Mouse (Mus musculus): ENCODE results near the gene Lrig2. TPM values are rescaled to one million over a fixed set of nuclear protein-coding genes. Genes with fewer than 3 reads are reported as not detected.
"Not testable (repeated sequence)": the region's sequence is repeated elsewhere in the genome, so short reads cannot be mapped to it uniquely, and the experiment has no call there.

The Lrig2 gene
- total RNA-seq, 4 experiments from 2014 or later, result 34.2 to 41.9 (median 36.4) TPM

- no peak for DNase-seq (ENCODE audit: low spot score in 2 of 2)
These were observed 79.1 kb downstream of the Lrig2 start for GRCm38 (mm10) chr3:104432651-104433050.

- no peak for DNase-seq (ENCODE audit: low spot score in 2 of 2)
These were observed 79.9 kb downstream of the Lrig2 start for GRCm38 (mm10) chr3:104431848-104432159.

GRCm38 (mm10) chr3:104431156-104431847 lies 80.4 kb downstream of the Lrig2 start:
- no peak for DNase-seq (ENCODE audit: low spot score in 2 of 2)

GRCm38 (mm10) chr3:104427354-104427753 lies 84.4 kb downstream of the Lrig2 start:
- DNase-seq (ENCODE audit: low spot score in 2 of 2), result not testable (repeated sequence)

GRCm38 (mm10) chr3:104424346-104424745 lies 87.4 kb downstream of the Lrig2 start:
- DNase-seq (ENCODE audit: low spot score in 2 of 2), result no peak

GRCm38 (mm10) chr3:104420929-104421328 lies 90.8 kb downstream of the Lrig2 start:
- no peak for DNase-seq (ENCODE audit: low spot score in 2 of 2)

- no peak for DNase-seq (ENCODE audit: low spot score in 2 of 2)
These were observed 91.7 kb downstream of the Lrig2 start for GRCm38 (mm10) chr3:104419990-104420389.

GRCm38 (mm10) chr3:104416806-104417205 lies 94.9 kb downstream of the Lrig2 start:
- no peak for DNase-seq (ENCODE audit: low spot score in 2 of 2)

- no peak for DNase-seq (ENCODE audit: low spot score in 2 of 2)
These were observed 99.2 kb downstream of the Lrig2 start for GRCm38 (mm10) chr3:104412482-104412881.

- DNase-seq (ENCODE audit: low spot score in 2 of 2), result no peak
These were observed 104.2 kb downstream of the Lrig2 start for GRCm38 (mm10) chr3:104407506-104407905.

- no peak for DNase-seq (ENCODE audit: low spot score in 2 of 2)
These were observed 108.1 kb downstream of the Lrig2 start for GRCm38 (mm10) chr3:104403582-104403981.

GRCm38 (mm10) chr3:104401176-104401575 lies 110.5 kb downstream of the Lrig2 start:
- no peak for DNase-seq (ENCODE audit: low spot score in 2 of 2)

- no peak for DNase-seq (ENCODE audit: low spot score in 2 of 2)
These were observed 111.6 kb downstream of the Lrig2 start for GRCm38 (mm10) chr3:104400126-104400525.

GRCm38 (mm10) chr3:104399296-104400045 lies 112.2 kb downstream of the Lrig2 start:
- no peak for DNase-seq (ENCODE audit: low spot score in 2 of 2)

GRCm38 (mm10) chr3:104397316-104397715 lies 114.4 kb downstream of the Lrig2 start:
- DNase-seq (ENCODE audit: low spot score in 2 of 2), result no peak

GRCm38 (mm10) chr3:104396736-104397081 lies 115.0 kb downstream of the Lrig2 start:
- DNase-seq (ENCODE audit: low spot score in 2 of 2), result no peak

GRCm38 (mm10) chr3:104396067-104396735 lies 115.5 kb downstream of the Lrig2 start:
- peak in 1 of 2 experiments; percentile 50 for DNase-seq (ENCODE audit: low spot score in 2 of 2)

GRCm38 (mm10) chr3:104390072-104390471 lies 121.6 kb downstream of the Lrig2 start:
- DNase-seq (ENCODE audit: low spot score in 2 of 2), result no peak

- no peak for DNase-seq (ENCODE audit: low spot score in 2 of 2)
These were observed 122.3 kb downstream of the Lrig2 start for GRCm38 (mm10) chr3:104389449-104389848.

- peak; percentile 23 to 25 for DNase-seq (ENCODE audit: low spot score in 2 of 2)
These were observed 126.1 kb downstream of the Lrig2 start for GRCm38 (mm10) chr3:104385587-104385986.

- peak; percentile 35 to 44 for DNase-seq (ENCODE audit: low spot score in 2 of 2)
These were observed 127.9 kb downstream of the Lrig2 start for GRCm38 (mm10) chr3:104383681-104384341.

GRCm38 (mm10) chr3:104378228-104378627 lies 133.5 kb downstream of the Lrig2 start:
- no peak for DNase-seq (ENCODE audit: low spot score in 2 of 2)

All from layer of hippocampus, adult 8-10 months (tissue).